Mouse (Mus musculus) heart, embryonic 16.5 days (tissue): ENCODE data around the gene Rpl39. TPM values are rescaled to one million over a fixed set of nuclear protein-coding genes. Genes with fewer than 3 reads are reported as not detected.
"Not testable (repeated sequence)": the region's sequence is repeated elsewhere in the genome, so short reads cannot be mapped to it uniquely, and the experiment has no call there.

ENCODE experiments used
- ATAC-seq: fragments of 200-750 bp; cut with Nextera tagmentation; replicated peaks from 2 replicates; pipeline ENCODE4 v1.8.0; 2017; ENCODE audit warnings: moderate number of reproducible peaks; ENCODE audit not compliant: insufficient read depth, low FRiP score; ENCODE audit errors: extremely low read depth
- H3K27ac ChIP-seq: fragments of 300-500 bp; sonication (generic); 2 replicates; pipeline ENCODE4 v1.5.1; 2014; ENCODE audit warnings: mild to moderate bottlenecking, low read length, control low read depth, moderate library complexity
- H3K27me3 ChIP-seq: fragments of 300-500 bp; sonication (generic); 2 replicates; pipeline ENCODE4 v1.6.1; 2014; ENCODE audit warnings: low read length, mixed read lengths; ENCODE audit not compliant: control insufficient read depth, insufficient read depth
- H3K36me3 ChIP-seq: fragments of 300-500 bp; sonication (generic); 2 replicates; pipeline ENCODE4 v1.6.1; 2014; ENCODE audit not compliant: control insufficient read depth, insufficient read depth
- H3K4me1 ChIP-seq: fragments of 300-500 bp; sonication (generic); 2 replicates; pipeline ENCODE4 v1.6.1; 2014; ENCODE audit warnings: low read length, mixed read lengths; ENCODE audit not compliant: control insufficient read depth, insufficient read depth
- H3K4me2 ChIP-seq: fragments of 300-500 bp; sonication (generic); 2 replicates; pipeline ENCODE4 v1.6.1; 2014; ENCODE audit warnings: low read depth, mild to moderate bottlenecking, control low read depth, low read length
- H3K4me3 ChIP-seq: fragments of 300-500 bp; sonication (generic); 2 replicates; pipeline ENCODE4 v1.5.1; 2014; ENCODE audit warnings: mild to moderate bottlenecking, control low read depth, low read length
- H3K9ac ChIP-seq: fragments of 300-500 bp; sonication (generic); 2 replicates; pipeline ENCODE4 v1.6.1; 2014; ENCODE audit warnings: low read length, control low read depth
- H3K9me3 ChIP-seq: fragments of 300-500 bp; sonication (generic); replicated peaks from 2 replicates; pipeline ENCODE4 v1.6.1; 2016; ENCODE audit warnings: low read length; ENCODE audit not compliant: control insufficient read depth
- WGBS: fragments of 180-500 bp; shearing (Covaris S2); extraction: QIAGEN DNeasy Blood & Tissue Kit; methylation state at CpG from one replicate; pipeline ENCODE4 v1.1.7; 2014; 5-methylcytosine and 5-hydroxymethylcytosine counted together
- polyA plus RNA-seq: library from polyadenylated mRNA; unstranded; fragments of >200 nt; fragmentation: Nextera tagmentation; extraction: Ambion mirVana; gene quantifications from 2 replicates; pipeline ENCODE4 v1.2.1, GENCODE M21; 2015

The Rpl39 gene
- polyA plus RNA-seq, 1 experiment from 2014 or later: 275 TPM

- not testable (repeated sequence) for H3K4me2 ChIP-seq, H3K4me1 ChIP-seq, H3K9ac ChIP-seq, ATAC-seq, H3K9me3 ChIP-seq, H3K4me3 ChIP-seq, H3K36me3 ChIP-seq, H3K27ac ChIP-seq, H3K27me3 ChIP-seq
- WGBS: 54% methylated on average over 3 of the region's 4 CpGs
Observed at GRCm38 (mm10) chrX:37080345-37080744, 4.9 kb downstream of the Rpl39 start.

GRCm38 (mm10) chrX:37076651-37077050 is 8.6 kb downstream of the Rpl39 start:
- no peak overlapping the region for H3K27ac ChIP-seq
- 73% methylated on average over 8 of the region's 8 CpGs for WGBS
- H3K36me3 ChIP-seq: peaks cover 7% of the 10 kb centered on the region; the same call in 1 of the 2 replicates
- H3K4me3 ChIP-seq: no peak overlapping the region
- H3K9me3 ChIP-seq: no peaks in the 10 kb centered on the region
- H3K27me3 ChIP-seq: no peaks in the 10 kb centered on the region
- no peaks in the 10 kb centered on the region for H3K4me1 ChIP-seq
- no peak for ATAC-seq
- H3K9ac ChIP-seq: no peak overlapping the region
- no peak overlapping the region for H3K4me2 ChIP-seq

- 37% methylated on average over 9 of the region's 9 CpGs for WGBS
- H3K4me1 ChIP-seq: no peaks in the 10 kb centered on the region
- H3K9me3 ChIP-seq: no peaks in the 10 kb centered on the region
- H3K4me2 ChIP-seq: no peak overlapping the region
- no peaks in the 10 kb centered on the region for H3K27me3 ChIP-seq
- H3K4me3 ChIP-seq: no peak overlapping the region
- no peak overlapping the region for H3K27ac ChIP-seq
- no peak overlapping the region for H3K9ac ChIP-seq
- no peaks in the 10 kb centered on the region for H3K36me3 ChIP-seq
- ATAC-seq: no peak
Observed at GRCm38 (mm10) chrX:37074262-37074892, 10.8 kb downstream of the Rpl39 start.

GRCm38 (mm10) chrX:37068766-37069165 is 16.4 kb downstream of the Rpl39 start:
- Histone ChIP-seq H3K9me3 (no peaks in the 10 kb centered on the region), H3K9ac (no peak overlapping the region), H3K27me3 (no peaks in the 10 kb centered on the region), H3K36me3 (no peaks in the 10 kb centered on the region), H3K4me3 (no peak overlapping the region), H3K4me2 (no peak overlapping the region), H3K4me1 (no peaks in the 10 kb centered on the region), H3K27ac (no peak overlapping the region)
- 81% methylated on average over 5 of the region's 5 CpGs for WGBS
- no peak for ATAC-seq

GRCm38 (mm10) chrX:37067299-37067698 is 17.9 kb downstream of the Rpl39 start:
- Histone ChIP-seq H3K4me1 (no peaks in the 10 kb centered on the region), H3K27me3 (no peaks in the 10 kb centered on the region), H3K36me3 (no peaks in the 10 kb centered on the region), H3K4me3 (no peak overlapping the region), H3K4me2 (no peak overlapping the region), H3K27ac (no peak overlapping the region), H3K9ac (no peak overlapping the region), H3K9me3 (no peaks in the 10 kb centered on the region)
- 65% methylated on average over 3 of the region's 3 CpGs for WGBS
- no peak for ATAC-seq

GRCm38 (mm10) chrX:37063902-37064301 is 21.3 kb downstream of the Rpl39 start:
- WGBS: 66% methylated on average over 9 of the region's 9 CpGs
- no peaks in the 10 kb centered on the region for H3K27me3 ChIP-seq
- no peaks in the 10 kb centered on the region for H3K9me3 ChIP-seq
- H3K9ac ChIP-seq: no peak overlapping the region
- H3K36me3 ChIP-seq: no peaks in the 10 kb centered on the region
- no peak overlapping the region for H3K4me3 ChIP-seq
- ATAC-seq: no peak
- no peak overlapping the region for H3K4me2 ChIP-seq
- no peak overlapping the region for H3K27ac ChIP-seq
- no peaks in the 10 kb centered on the region for H3K4me1 ChIP-seq

- 0 out of 2 replicates have a peak, but pooled peaks have one; percentile 32 for ATAC-seq
- Histone ChIP-seq H3K27ac (no peak overlapping the region), H3K27me3 (peaks cover 30% of the 10 kb centered on the region), H3K4me2 (peak overlapping the region; percentile 69), H3K9me3 (no peaks in the 10 kb centered on the region), H3K4me1 (0 out of 2 replicates have a peak, but pooled peaks cover 2% of the 10 kb centered on the region), H3K4me3 (peak overlapping the region; percentile 48), H3K9ac (peak overlapping the region; percentile 46), H3K36me3 (no peaks in the 10 kb centered on the region)
- WGBS: 15% methylated on average over 57 of the region's 70 CpGs
Observed at GRCm38 (mm10) chrX:37048890-37049823, 36.0 kb downstream of the Rpl39 start.

GRCm38 (mm10) chrX:37048066-37048889 is 36.9 kb downstream of the Rpl39 start, which contains the start of gene Sowahd:
TSS of gene Sowahd (plus strand) at chrX:37048845.
- WGBS: 16% methylated on average over 37 of the region's 38 CpGs
- Histone ChIP-seq H3K4me3 (peak within 1 kb of the TSS; percentile 48), H3K9ac (peak within 1 kb of the TSS; percentile 46), H3K4me1 (0 out of 2 replicates have a peak, but pooled peaks cover 2% of the 10 kb centered on the region), H3K9me3 (no peaks in the 10 kb centered on the region), H3K4me2 (peak within 1 kb of the TSS; percentile 69), H3K27me3 (peaks cover 30% of the 10 kb centered on the region), H3K36me3 (no peaks in the 10 kb centered on the region), H3K27ac (no peak within 1 kb of the TSS)
- ATAC-seq: no peak
